Mouse (Mus musculus): ENCODE measurements around the gene Dnlz.
A peak's percentile ranks its signal among the peaks of the same experiment; 100 is the strongest.

The Dnlz gene

DNA sequence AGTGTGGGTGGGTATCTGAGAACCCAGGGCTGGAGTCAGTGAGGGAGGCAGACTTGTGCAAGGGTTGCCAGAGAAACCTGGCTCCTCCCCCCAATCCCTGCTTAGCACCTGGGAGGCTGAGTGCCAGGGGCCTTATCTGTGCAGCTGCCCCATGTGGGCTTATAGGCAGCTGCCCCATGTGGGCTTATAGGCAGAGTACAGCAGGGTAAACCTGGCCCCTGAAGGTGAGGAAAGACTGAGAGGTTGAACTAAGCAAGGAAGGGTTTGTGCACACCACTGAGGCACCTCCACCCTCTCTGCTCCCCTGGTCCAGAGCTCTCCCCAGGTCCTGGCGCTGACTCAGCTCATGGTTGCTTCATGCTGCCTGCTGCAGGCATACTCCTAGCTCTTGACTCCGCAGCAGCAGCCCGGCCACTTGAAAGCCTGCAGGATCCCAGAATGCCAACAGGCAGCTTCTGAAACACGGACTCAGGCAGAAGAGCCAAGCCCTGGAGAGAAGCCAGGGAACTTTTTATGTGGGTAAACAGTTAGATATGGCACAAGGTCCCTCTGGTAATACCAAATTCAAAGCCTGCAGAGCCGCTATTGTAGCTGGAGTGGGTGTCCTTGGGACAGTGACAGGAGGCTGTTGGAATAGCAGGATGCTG, 51.6 kb downstream of the Dnlz start:
- peak; percentile 71 for DNase-seq (ENCODE audit: extremely low read depth, low read depth, low spot score)

DNA sequence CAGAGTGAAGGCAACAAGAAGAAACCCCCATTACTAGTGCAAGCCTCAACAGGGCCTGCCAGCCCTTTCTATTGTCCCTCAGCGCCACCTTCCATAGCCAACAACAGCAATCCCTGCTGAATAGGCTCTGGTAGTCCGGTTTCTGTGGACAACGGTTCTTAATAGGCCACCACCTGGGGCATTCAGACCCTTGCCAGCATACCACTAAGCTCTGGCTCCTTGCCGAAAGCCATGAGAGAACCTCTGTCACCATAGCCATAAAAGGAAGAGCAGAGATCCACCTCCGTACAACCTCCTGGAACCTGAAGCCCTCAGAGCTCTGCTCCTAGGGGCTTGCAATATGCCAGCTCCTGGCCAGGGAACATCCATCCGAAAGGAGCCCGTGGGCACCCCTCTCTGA, 52.6 kb downstream of the Dnlz start:
- DNase-seq (ENCODE audit: extremely low read depth, low read depth, low spot score) = no peak

DNA sequence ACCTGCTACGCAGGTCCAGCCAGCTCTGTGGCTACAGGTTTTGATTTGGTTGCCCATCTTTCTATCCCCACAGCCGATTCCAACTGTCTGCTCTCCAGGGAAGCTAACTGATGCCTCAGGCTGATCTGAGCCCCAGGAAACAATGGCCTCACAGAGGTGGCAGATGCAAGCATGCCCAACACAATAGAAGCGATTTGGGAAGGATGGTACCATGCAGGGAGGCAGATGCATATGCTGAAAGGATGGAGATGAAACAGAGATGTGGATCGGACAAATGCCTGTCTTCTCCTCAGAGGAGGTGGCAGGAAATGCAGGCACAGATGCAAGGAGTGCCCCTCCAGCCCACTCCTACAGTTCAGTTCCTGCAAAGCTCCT, 53.1 kb downstream of the Dnlz start:
- DNase-seq (ENCODE audit: extremely low read depth, low read depth, low spot score) = no peak

GRCm38 (mm10) chr2:26298208-26298855, 53.6 kb downstream of the Dnlz start:
- DNase-seq (ENCODE audit: extremely low read depth, low read depth, low spot score) = no peak
